Mouse (Mus musculus) C2C12 (cell line): Measurements from ENCODE around the gene Boc.

Experiments used
- CTCF ChIP-seq: IDR thresholded peaks from one replicate; pipeline ENCODE4 v1.5.1; 2011; ENCODE audit not compliant: control insufficient read depth, insufficient read depth, insufficient read length
- FOSL1 ChIP-seq: IDR thresholded peaks from one replicate; pipeline ENCODE4 v1.8.0; 2011; ENCODE audit warnings: mild to moderate bottlenecking, low read length; ENCODE audit not compliant: poor library complexity, insufficient read depth, severe bottlenecking
- USF1 ChIP-seq: IDR thresholded peaks from one replicate; pipeline ENCODE4 v1.6.1; 2011; ENCODE audit warnings: low read depth, mild to moderate bottlenecking, control low read depth, moderate library complexity

DNA sequence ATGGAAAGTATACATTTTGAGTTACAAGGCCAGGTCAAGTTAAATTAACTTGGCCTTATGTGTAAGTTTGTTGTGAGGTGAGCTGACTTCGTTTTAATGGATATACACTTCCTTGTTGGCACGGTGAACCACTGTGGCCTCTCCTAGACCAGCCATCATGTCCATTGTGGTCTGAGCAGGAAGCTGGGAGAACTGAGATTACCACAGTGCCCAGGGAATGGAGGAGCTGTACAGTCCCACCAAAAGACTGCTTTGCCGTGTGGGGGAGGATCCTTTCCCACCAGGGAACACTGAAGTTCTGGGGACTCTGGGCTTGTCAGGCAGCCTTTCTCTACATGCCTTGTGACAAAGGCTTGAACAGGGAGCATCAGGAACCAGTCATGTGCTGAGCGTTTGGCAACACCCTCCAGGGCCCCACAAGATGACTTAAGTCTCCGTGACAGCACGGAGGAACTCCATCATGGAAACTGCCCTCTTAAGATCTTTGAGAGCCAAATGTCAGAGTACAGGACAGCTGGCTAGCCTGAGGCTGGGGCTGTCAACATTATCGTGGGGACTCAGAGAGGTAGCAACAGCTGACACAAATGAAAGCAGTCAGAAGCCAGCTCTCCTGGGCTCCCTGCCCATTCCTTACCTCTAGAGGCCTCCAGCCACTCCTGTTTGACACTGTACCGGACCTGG, 55.7 kb downstream of the Boc start:
- no peak for TF ChIP-seq CTCF
- no peak for TF ChIP-seq USF1
- no peak for TF ChIP-seq FOSL1
